Mouse (Mus musculus) liver, embryonic 13.5 days (tissue): Measurements from ENCODE around the gene Shd. TPM values are rescaled to one million over a fixed set of nuclear protein-coding genes. Genes with fewer than 3 reads are reported as not detected.

Experiments
- ATAC-seq: fragments of 200-750 bp; cut with Nextera tagmentation; 2 replicates; pipeline ENCODE4 v1.8.0; 2017; ENCODE audit warnings: low read depth, mild to moderate bottlenecking, moderate number of reproducible peaks, moderate library complexity
- DNase-seq: peaks from one replicate; pipeline ENCODE4 v3.0.0; 2022
- H3K27ac ChIP-seq: fragments of 300-500 bp; sonication (generic); 2 replicates; pipeline ENCODE4 v1.5.1; 2015; ENCODE audit warnings: moderate library complexity, mild to moderate bottlenecking, inconsistent platforms
- H3K27me3 ChIP-seq: fragments of 300-500 bp; sonication (generic); 2 replicates; pipeline ENCODE4 v1.6.1; 2015; ENCODE audit warnings: mild to moderate bottlenecking, inconsistent platforms
- H3K36me3 ChIP-seq: fragments of 300-500 bp; sonication (generic); 2 replicates; pipeline ENCODE4 v1.6.1; 2015; ENCODE audit warnings: mild to moderate bottlenecking, inconsistent platforms
- H3K4me1 ChIP-seq: fragments of 300-500 bp; sonication (generic); replicated peaks from 2 replicates; pipeline ENCODE4 v1.6.1; 2015; ENCODE audit warnings: inconsistent platforms
- H3K4me2 ChIP-seq: fragments of 300-500 bp; sonication (generic); 2 replicates; pipeline ENCODE4 v1.6.1; 2015; ENCODE audit warnings: inconsistent platforms, mild to moderate bottlenecking, moderate library complexity
- H3K4me3 ChIP-seq: fragments of 300-500 bp; sonication (generic); replicated peaks from 2 replicates; pipeline ENCODE4 v1.5.1; 2015; ENCODE audit warnings: mild to moderate bottlenecking, inconsistent platforms
- H3K9ac ChIP-seq: fragments of 300-500 bp; sonication (generic); 2 replicates; pipeline ENCODE4 v1.6.1; 2015; ENCODE audit warnings: mild to moderate bottlenecking, inconsistent platforms
- H3K9me3 ChIP-seq: fragments of 300-500 bp; sonication (generic); replicated peaks from 2 replicates; pipeline ENCODE4 v1.6.1; 2016; ENCODE audit warnings: inconsistent platforms
- WGBS: fragments of 180-500 bp; shearing (Covaris S2); methylation state at CpG from one replicate; pipeline ENCODE4 v1.1.7; 2015; ENCODE audit not compliant: insufficient replicate concordance; 5-methylcytosine and 5-hydroxymethylcytosine counted together
- polyA plus RNA-seq: library from polyadenylated mRNA; unstranded; fragments of >200 nt; fragmentation: Nextera tagmentation; extraction: Ambion mirVana; gene quantifications from 2 replicates; pipeline ENCODE4 v1.2.1, GENCODE M21; 2015

Shd gene
- polyA plus RNA-seq, 1 experiment from 2014 or later: 0.22 TPM

DNA sequence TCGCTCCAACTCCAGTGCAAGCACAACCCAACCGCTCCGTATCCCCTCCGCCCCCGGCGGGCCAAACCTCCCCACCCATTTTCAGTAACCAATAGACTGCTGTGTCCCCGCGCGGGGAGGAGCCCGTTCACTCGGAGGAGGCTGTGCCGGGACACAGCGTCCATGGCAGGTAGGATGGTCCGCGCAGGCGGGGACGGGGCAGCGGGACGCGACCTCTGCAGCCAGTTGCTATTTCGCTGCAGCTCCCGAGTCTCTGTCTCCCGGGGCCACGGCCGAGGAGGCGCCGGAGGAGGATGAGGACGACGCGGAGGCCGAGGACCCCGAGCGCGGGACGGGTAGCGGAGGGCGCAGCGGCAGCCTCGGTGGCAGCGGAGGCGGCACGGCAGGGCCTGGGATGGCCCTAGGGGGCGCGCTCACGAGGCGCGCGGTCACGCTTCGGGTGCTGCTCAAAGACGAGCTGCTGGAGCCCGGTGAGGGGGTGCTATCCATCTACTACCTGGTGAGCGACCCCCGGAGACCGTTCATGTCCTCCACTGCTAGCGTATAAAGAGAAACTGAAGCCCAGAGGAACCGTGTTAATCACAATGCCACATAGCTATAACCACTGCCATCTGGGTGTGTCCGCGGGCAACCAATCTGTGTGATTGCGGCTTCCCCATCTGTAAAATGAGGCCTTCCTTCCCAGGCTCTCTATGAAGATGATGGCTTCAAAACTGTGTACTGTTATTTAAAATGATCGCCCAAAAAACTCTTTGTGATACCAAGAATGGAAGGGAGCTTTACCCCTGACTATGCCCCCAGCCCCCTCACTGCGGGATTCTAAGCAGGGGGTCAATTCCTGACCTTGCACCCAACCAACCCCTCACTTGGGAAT is 39.1 kb downstream of the Shd start:
- Histone ChIP-seq H3K36me3 (0 out of 2 replicates have a peak, but pooled peaks cover 6% of the 10 kb centered on the region), H3K9ac (peak overlapping the region; percentile 75), H3K4me1 (peaks cover 42% of the 10 kb centered on the region), H3K27ac (peak overlapping the region; percentile 81), H3K4me3 (peak overlapping the region; percentile 77), H3K4me2 (peak overlapping the region; percentile 97), H3K9me3 (no peaks in the 10 kb centered on the region), H3K27me3 (peaks cover 8% of the 10 kb centered on the region)
- DNase-seq (peak; percentile 89), ATAC-seq (peak; percentile 90)
- WGBS: 1% methylated on average over 62 of the region's 62 CpGs

DNA sequence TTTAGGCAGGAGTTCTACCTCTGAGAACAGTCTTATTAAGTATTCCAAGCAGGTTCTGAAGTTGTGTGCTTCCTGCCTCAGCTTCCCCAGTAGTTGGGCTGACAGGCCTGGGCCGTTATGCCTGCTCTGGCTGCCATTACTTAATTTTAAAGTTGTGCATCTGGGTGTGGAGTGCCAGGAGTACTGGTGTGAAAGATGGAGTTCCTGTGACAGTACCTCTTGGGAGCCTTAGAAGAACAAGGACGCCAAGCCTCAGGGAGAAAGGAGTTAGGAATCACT is 39.6 kb downstream of the Shd start:
- H3K4me1 ChIP-seq: peaks cover 42% of the 10 kb centered on the region
- H3K36me3 ChIP-seq: peaks cover 9% of the 10 kb centered on the region; the same call in 1 of the 2 replicates
- peak overlapping the region; percentile 77 for H3K4me3 ChIP-seq
- H3K9ac ChIP-seq: peak overlapping the region; percentile 75
- no peak for DNase-seq
- H3K4me2 ChIP-seq: peak overlapping the region; percentile 97
- H3K27ac ChIP-seq: no peak overlapping the region
- peaks cover 8% of the 10 kb centered on the region for H3K27me3 ChIP-seq
- 56% methylated on average over 2 of the region's 2 CpGs for WGBS
- no peaks in the 10 kb centered on the region for H3K9me3 ChIP-seq
- no peak for ATAC-seq

DNA sequence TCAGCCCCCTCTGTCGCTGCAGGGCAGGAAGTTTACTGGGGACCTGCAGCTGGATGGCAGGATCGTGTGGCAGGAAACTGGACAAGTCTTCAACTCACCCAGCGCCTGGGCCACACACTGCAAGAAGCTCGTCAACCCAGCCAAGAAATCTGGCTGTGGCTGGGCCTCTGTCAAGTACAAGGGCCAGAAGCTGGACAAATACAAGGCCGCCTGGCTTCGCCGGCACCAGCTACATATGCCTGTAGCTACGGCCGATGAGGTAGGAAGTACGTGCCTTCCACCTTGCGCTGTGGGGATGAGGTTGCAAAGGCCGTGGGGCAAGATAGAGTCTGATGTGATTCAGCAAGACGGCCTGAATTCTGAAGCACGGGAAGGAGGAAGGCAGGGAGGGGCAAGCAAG is 40.0 kb downstream of the Shd start:
- DNase-seq (no peak), ATAC-seq (no peak)
- no peak overlapping the region for H3K9ac ChIP-seq
- H3K4me3 ChIP-seq: peak overlapping the region; percentile 77
- H3K27me3 ChIP-seq: peaks cover 6% of the 10 kb centered on the region
- H3K27ac ChIP-seq: no peak overlapping the region
- no peaks in the 10 kb centered on the region for H3K9me3 ChIP-seq
- H3K4me1 ChIP-seq: peaks cover 42% of the 10 kb centered on the region
- H3K4me2 ChIP-seq: peak overlapping the region; percentile 97
- WGBS: 61% methylated on average over 14 of the region's 14 CpGs
- peaks cover 12% of the 10 kb centered on the region for H3K36me3 ChIP-seq

DNA sequence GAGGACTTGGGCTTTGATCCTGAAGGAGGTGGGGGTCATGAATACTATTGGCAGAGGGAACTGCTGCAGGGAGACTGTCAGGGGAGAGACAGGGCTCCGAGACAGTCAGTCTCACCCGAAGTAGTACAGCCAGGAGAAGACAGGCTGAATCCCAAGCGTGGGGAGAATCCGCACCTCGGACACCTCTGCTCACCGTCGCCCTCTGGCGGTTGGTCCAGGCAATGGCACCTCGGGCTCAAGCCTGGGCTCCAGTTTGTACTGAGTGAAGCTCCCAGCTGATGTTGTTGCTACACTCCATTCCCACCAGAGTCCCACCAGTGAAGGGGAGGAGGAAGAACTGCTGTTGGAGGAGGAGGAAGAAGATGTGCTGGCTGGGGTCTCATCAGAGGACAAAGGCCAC is 40.4 kb downstream of the Shd start:
- Histone ChIP-seq H3K27me3 (peaks cover 3% of the 10 kb centered on the region; the same call in 1 of the 2 replicates), H3K9ac (no peak overlapping the region), H3K36me3 (peaks cover 17% of the 10 kb centered on the region), H3K4me3 (no peak overlapping the region), H3K9me3 (no peaks in the 10 kb centered on the region), H3K27ac (no peak overlapping the region), H3K4me1 (peaks cover 42% of the 10 kb centered on the region), H3K4me2 (peak overlapping the region; percentile 97; the same call in 1 of the 2 replicates)
- no peak for ATAC-seq
- 3% methylated on average over 9 of the region's 9 CpGs for WGBS
- peak; percentile 68 for DNase-seq

DNA sequence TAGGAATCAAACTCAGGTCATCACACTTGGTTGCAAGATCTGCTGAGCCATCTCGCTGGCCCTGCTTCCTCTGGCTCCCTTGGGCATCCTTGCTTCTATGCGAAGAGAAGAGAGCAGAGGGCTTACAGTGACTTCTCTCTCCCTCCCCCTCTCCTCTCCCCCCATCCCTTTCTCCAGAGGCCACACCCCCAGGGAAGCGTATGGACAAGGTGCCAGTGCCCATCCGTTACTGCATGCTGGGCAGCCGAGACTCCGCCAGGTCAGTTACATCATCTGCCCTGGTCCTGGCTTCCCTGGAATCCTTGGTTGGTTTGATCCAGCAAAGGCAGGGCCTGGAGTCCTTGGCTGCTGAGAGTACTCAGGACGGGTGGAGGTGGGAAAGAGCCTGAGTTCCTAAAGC is 41.2 kb downstream of the Shd start:
- Histone ChIP-seq H3K9ac (no peak overlapping the region), H3K36me3 (peaks cover 24% of the 10 kb centered on the region), H3K27ac (no peak overlapping the region), H3K27me3 (peaks cover 3% of the 10 kb centered on the region; the same call in 1 of the 2 replicates), H3K4me3 (no peak overlapping the region), H3K4me1 (peaks cover 36% of the 10 kb centered on the region), H3K4me2 (no peak overlapping the region), H3K9me3 (no peaks in the 10 kb centered on the region)
- ATAC-seq (no peak), DNase-seq (no peak)
- WGBS: 79% methylated on average over 7 of the region's 7 CpGs

DNA sequence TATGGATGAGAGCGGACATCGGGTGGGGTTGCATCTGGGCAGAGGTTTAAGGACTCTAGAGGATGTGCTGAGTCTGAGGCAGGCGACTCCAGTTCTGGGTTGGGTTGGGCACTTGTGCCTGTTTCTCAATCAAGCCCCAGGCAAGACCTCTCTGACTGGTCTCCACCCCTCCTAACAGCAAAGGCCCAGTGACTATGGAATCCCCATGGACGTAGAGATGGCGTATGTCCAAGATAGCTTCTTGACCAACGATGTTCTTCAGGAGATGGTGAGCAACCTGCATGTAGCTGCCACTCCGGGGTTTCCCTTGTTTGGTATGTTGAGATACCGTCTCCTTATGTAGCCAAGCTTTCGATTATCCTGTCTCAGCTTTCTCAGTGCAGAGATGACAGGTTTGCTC is 45.0 kb downstream of the Shd start:
- Histone ChIP-seq H3K4me3 (no peak overlapping the region), H3K9me3 (no peaks in the 10 kb centered on the region), H3K27ac (no peak overlapping the region), H3K4me1 (peaks cover 6% of the 10 kb centered on the region), H3K9ac (no peak overlapping the region), H3K27me3 (peaks cover under 1% of the 10 kb centered on the region; the same call in 1 of the 2 replicates), H3K36me3 (peaks cover 63% of the 10 kb centered on the region), H3K4me2 (no peak overlapping the region)
- no peak for DNase-seq
- WGBS: 85% methylated on average over 9 of the region's 9 CpGs
- ATAC-seq: no peak

DNA sequence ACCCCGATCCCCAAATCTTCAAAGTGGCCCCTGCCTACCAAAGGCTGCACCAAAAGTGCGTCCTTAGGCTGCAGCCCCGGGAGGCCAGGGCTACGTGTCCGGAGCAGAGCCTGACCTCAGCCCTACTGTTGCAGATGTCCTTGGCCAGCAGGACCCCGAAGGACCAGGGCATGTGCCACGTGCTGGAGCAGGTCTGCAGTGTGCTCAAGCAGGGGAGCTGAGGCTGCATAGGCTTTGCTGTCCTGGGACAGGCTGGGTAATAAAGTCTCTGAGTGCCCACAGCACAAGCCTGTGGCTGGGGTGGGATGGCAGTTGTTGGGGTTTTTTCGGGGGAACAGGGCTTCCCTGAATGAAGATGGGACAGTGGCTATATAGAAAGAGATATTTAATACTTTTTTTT is 46.1 kb downstream of the Shd start:
- H3K4me3 ChIP-seq: no peak overlapping the region
- no peak overlapping the region for H3K27ac ChIP-seq
- no peak for DNase-seq
- H3K9me3 ChIP-seq: no peaks in the 10 kb centered on the region
- H3K27me3 ChIP-seq: no peaks in the 10 kb centered on the region
- H3K4me1 ChIP-seq: 0 out of 2 replicates have a peak, but pooled peaks cover 3% of the 10 kb centered on the region
- H3K4me2 ChIP-seq: no peak overlapping the region
- H3K36me3 ChIP-seq: peaks cover 66% of the 10 kb centered on the region
- no peak for ATAC-seq
- H3K9ac ChIP-seq: no peak overlapping the region
- 77% methylated on average over 8 of the region's 8 CpGs for WGBS

DNA sequence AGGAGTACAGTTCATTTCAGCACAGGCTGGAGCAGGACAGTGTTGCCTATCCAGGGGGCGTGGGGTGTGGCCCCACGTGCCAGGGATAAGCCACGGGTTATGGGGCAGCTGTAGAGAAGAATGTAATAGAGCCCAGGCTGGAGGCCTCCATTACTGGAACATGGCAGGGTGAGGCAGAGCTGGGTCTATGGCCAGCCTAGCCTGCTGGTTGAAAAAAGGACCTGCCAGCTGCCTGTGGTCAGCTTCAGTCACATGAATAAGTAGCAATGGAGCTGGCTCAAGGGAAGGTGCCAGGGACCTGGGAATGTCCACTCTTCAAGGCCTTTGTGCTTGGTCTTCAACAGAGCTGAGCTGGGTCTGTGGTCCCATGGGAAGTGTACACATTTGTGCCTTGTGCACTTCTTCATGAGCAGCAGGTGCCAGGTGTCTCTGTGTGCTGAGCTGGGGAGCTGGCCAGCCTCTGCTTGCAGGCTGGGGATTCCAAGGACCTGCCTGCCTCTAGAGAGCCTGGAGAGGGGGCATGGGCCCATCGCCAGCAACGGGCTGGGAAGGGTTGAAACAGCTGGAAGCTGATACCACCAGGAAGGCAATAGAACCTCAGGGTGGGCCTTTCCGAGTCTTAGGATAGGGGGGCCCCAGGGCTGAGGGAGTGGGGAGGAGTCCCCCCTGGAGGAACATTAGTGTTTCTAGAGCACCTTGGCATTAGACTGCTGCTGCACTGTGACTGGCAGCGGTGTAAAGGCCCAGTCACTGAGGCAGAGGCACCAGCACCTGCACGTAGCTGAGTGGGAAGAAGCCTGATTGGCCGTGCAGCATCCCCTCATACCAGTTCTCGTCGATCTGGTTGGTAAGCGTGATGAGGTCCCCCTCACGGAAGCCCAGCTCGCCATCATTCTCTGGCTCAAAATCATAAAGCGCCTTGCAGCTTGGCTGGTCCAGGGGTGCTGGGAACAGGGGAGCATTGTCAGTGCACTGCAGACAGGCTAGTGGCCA is 46.8 kb downstream of the Shd start:
- DNase-seq (no peak), ATAC-seq (no peak)
- H3K9me3 ChIP-seq: no peaks in the 10 kb centered on the region
- H3K27ac ChIP-seq: no peak overlapping the region
- no peak overlapping the region for H3K9ac ChIP-seq
- no peak overlapping the region for H3K4me2 ChIP-seq
- no peak overlapping the region for H3K4me3 ChIP-seq
- H3K27me3 ChIP-seq: no peaks in the 10 kb centered on the region
- peaks cover 66% of the 10 kb centered on the region for H3K36me3 ChIP-seq
- H3K4me1 ChIP-seq: peaks cover 8% of the 10 kb centered on the region
- 82% methylated on average over 15 of the region's 15 CpGs for WGBS

DNA sequence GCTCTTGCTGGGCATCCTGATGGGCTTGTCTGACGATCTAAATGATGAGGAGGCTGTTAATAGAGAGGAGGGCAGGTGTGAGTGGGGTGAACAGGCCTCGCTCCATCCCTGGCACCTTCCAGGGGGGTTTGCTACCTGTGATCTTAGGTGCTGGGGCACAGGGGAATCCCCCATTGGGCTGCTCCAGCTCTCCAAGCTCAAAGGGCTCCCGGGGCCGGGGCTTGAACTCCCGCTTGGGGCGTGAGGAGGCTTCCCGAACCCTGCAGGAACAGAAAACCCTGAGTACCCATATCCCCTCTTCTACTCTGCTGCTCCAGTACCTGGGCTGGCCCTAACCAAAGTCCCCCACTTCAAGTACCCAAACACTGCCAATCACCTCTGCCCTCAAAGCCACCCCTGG is 47.6 kb downstream of the Shd start:
- Histone ChIP-seq H3K4me3 (no peak overlapping the region), H3K9ac (no peak overlapping the region), H3K27me3 (no peaks in the 10 kb centered on the region), H3K9me3 (no peaks in the 10 kb centered on the region), H3K4me2 (no peak overlapping the region), H3K36me3 (peaks cover 73% of the 10 kb centered on the region), H3K27ac (no peak overlapping the region), H3K4me1 (peaks cover 16% of the 10 kb centered on the region)
- WGBS: 95% methylated on average over 7 of the region's 7 CpGs
- no peak for DNase-seq
- ATAC-seq: no peak

DNA sequence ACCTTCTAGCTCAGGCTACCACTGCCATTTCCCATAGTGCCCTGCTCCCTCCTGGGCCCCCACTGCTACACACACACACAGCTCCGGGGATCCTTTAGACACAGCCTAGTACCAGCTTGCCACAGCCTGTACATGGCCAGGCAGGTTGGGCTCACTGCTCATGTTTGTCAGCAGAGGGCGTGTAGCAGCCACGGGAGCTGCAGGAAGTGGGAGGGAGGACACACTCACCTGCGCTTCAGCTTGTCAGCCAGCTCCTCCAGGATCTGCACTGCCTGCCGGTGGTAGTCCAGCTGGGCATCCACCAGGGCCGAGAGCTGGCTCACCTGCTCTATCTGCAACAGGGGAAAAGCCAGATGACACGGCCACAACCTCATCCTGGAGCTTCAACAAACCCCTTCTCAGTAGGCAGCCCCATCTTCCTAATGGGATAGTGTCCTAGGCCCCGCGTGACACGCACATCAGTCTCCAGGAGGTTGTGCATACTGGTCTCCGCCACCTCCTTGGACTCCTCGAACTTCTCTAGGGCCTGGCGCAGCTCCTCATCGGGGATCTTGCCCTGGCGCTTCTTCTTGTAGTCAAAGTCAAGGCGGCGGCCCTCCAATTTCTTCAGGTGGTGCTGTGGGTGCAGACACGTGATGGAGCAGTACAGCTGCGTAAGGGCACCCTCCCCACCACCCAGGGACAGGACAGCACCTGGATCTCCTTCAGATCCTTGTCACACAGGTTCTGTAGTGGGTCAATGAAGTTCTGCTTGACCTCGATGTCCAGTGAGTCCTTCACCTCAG is 48.3 kb downstream of the Shd start:
- Histone ChIP-seq H3K27me3 (no peaks in the 10 kb centered on the region), H3K9me3 (no peaks in the 10 kb centered on the region), H3K9ac (no peak overlapping the region), H3K27ac (no peak overlapping the region), H3K4me3 (no peak overlapping the region), H3K36me3 (peaks cover 74% of the 10 kb centered on the region), H3K4me1 (peaks cover 23% of the 10 kb centered on the region), H3K4me2 (no peak overlapping the region)
- WGBS: 74% methylated on average over 20 of the region's 20 CpGs
- ATAC-seq (peak; percentile 18; the same call in 1 of the 2 replicates), DNase-seq (no peak)
